Mouse (Mus musculus) heart, embryonic 11.5 days (tissue): ENCODE measurements at regions not wholly inside any gene's neighbourhood (a gene's known extent, or its start where the extent isn't known, plus 50 kb on each side); places are given as distances from the start of the nearest gene placed in this dataset.

Experiments
- ATAC-seq: fragments of 200-750 bp; cut with Nextera tagmentation; replicated peaks from 2 replicates; pipeline ENCODE4 v1.8.0; 2017; ENCODE audit warnings: moderate library complexity; ENCODE audit not compliant: insufficient number of reproducible peaks, low FRiP score, low TSS enrichment
- H3K27ac ChIP-seq: fragments of 300-500 bp; sonication (generic); 2 replicates; pipeline ENCODE4 v1.5.1; 2014; ENCODE audit warnings: mild to moderate bottlenecking, low read depth, low read length
- H3K27me3 ChIP-seq: fragments of 300-500 bp; sonication (generic); 2 replicates; pipeline ENCODE4 v1.6.1; 2014; ENCODE audit warnings: mild to moderate bottlenecking, low read length, mixed read lengths; ENCODE audit not compliant: control insufficient read depth, insufficient read depth
- H3K36me3 ChIP-seq: fragments of 300-500 bp; sonication (generic); 2 replicates; pipeline ENCODE4 v1.6.1; 2014; ENCODE audit warnings: mild to moderate bottlenecking, low read length, moderate library complexity, mixed read lengths; ENCODE audit not compliant: control insufficient read depth, insufficient read depth
- H3K4me1 ChIP-seq: fragments of 300-500 bp; sonication (generic); 2 replicates; pipeline ENCODE4 v1.6.1; 2014; ENCODE audit warnings: low read length; ENCODE audit not compliant: control insufficient read depth, insufficient read depth
- H3K4me2 ChIP-seq: fragments of 300-500 bp; sonication (generic); 2 replicates; pipeline ENCODE4 v1.6.1; 2014; ENCODE audit warnings: mild to moderate bottlenecking, moderate library complexity
- H3K4me3 ChIP-seq: fragments of 300-500 bp; sonication (generic); 2 replicates; pipeline ENCODE4 v1.5.1; 2014; ENCODE audit warnings: low read depth, low read length
- H3K9ac ChIP-seq: fragments of 300-500 bp; sonication (generic); 2 replicates; pipeline ENCODE4 v1.6.1; 2014; ENCODE audit warnings: mild to moderate bottlenecking, low read depth, low read length, moderate library complexity
- H3K9me3 ChIP-seq: fragments of 300-500 bp; sonication (generic); replicated peaks from 2 replicates; pipeline ENCODE4 v1.6.1; 2016; ENCODE audit warnings: low read length; ENCODE audit not compliant: control insufficient read depth
- WGBS: fragments of 180-500 bp; shearing (Covaris S2); extraction: QIAGEN DNeasy Blood & Tissue Kit; methylation state at CpG from one replicate; pipeline ENCODE4 v1.1.7; 2014; ENCODE audit not compliant: insufficient replicate concordance; 5-methylcytosine and 5-hydroxymethylcytosine counted together

- Histone ChIP-seq H3K4me1 (peaks cover 31% of the 10 kb centered on the region), H3K27me3 (peaks cover 4% of the 10 kb centered on the region; the same call in 1 of the 2 replicates), H3K36me3 (no peaks in the 10 kb centered on the region), H3K9me3 (no peaks in the 10 kb centered on the region), H3K4me2 (no peak overlapping the region), H3K9ac (no peak overlapping the region), H3K27ac (no peak overlapping the region), H3K4me3 (no peak overlapping the region)
- WGBS: 73% methylated on average over 6 of the region's 6 CpGs
- ATAC-seq: no peak
Measured at GRCm38 (mm10) chr12:12177264-12178043, 84.5 kb upstream of the Fam49a start.

GRCm38 (mm10) chr12:12178391-12178790 is 83.5 kb upstream of the Fam49a start:
- Histone ChIP-seq H3K9ac (no peak overlapping the region), H3K27ac (no peak overlapping the region), H3K27me3 (peaks cover 4% of the 10 kb centered on the region; the same call in 1 of the 2 replicates), H3K4me1 (peaks cover 31% of the 10 kb centered on the region), H3K36me3 (no peaks in the 10 kb centered on the region), H3K9me3 (no peaks in the 10 kb centered on the region), H3K4me3 (no peak overlapping the region), H3K4me2 (no peak overlapping the region)
- ATAC-seq: no peak
- WGBS: 53% methylated on average over 2 of the region's 2 CpGs

GRCm38 (mm10) chr12:12179292-12179865 is 82.6 kb upstream of the Fam49a start:
- Histone ChIP-seq H3K27ac (peak overlapping the region; percentile 73), H3K9me3 (no peaks in the 10 kb centered on the region), H3K36me3 (no peaks in the 10 kb centered on the region), H3K4me1 (peaks cover 31% of the 10 kb centered on the region), H3K4me2 (no peak overlapping the region; the same call in 1 of the 2 replicates), H3K4me3 (no peak overlapping the region), H3K9ac (0 out of 2 replicates have a peak overlapping the region, but pooled peaks have one; percentile 10), H3K27me3 (peaks cover 4% of the 10 kb centered on the region; the same call in 1 of the 2 replicates)
- WGBS: 21% methylated on average over 10 of the region's 10 CpGs
- peak; percentile 72 for ATAC-seq

GRCm38 (mm10) chr12:12180986-12181385 is 81.0 kb upstream of the Fam49a start:
- no peak for ATAC-seq
- H3K4me2 ChIP-seq: no peak overlapping the region
- H3K9ac ChIP-seq: no peak overlapping the region
- WGBS: 28% methylated on average over 1 of the region's 1 CpGs
- H3K9me3 ChIP-seq: no peaks in the 10 kb centered on the region
- H3K27ac ChIP-seq: peak overlapping the region; percentile 10; the same call in 1 of the 2 replicates
- peaks cover 31% of the 10 kb centered on the region for H3K4me1 ChIP-seq
- H3K36me3 ChIP-seq: no peaks in the 10 kb centered on the region
- H3K27me3 ChIP-seq: no peaks in the 10 kb centered on the region
- no peak overlapping the region for H3K4me3 ChIP-seq

- Histone ChIP-seq H3K4me1 (peaks cover 29% of the 10 kb centered on the region), H3K9me3 (no peaks in the 10 kb centered on the region), H3K4me2 (no peak overlapping the region), H3K27me3 (no peaks in the 10 kb centered on the region), H3K36me3 (no peaks in the 10 kb centered on the region), H3K4me3 (no peak overlapping the region), H3K9ac (no peak overlapping the region), H3K27ac (no peak overlapping the region)
- ATAC-seq: no peak
- 65% methylated on average over 4 of the region's 4 CpGs for WGBS
Measured at GRCm38 (mm10) chr12:12181686-12182085, 80.3 kb upstream of the Fam49a start.

GRCm38 (mm10) chr12:12186353-12186752 is 75.6 kb upstream of the Fam49a start:
- no peak overlapping the region for H3K9ac ChIP-seq
- no peak for ATAC-seq

GRCm38 (mm10) chr12:12195066-12195465 is 66.9 kb upstream of the Fam49a start:
- H3K9ac ChIP-seq: no peak overlapping the region
- no peaks in the 10 kb centered on the region for H3K36me3 ChIP-seq
- no peaks in the 10 kb centered on the region for H3K4me1 ChIP-seq
- no peaks in the 10 kb centered on the region for H3K9me3 ChIP-seq
- no peak overlapping the region for H3K27ac ChIP-seq
- no peak for ATAC-seq
- no peak overlapping the region for H3K4me3 ChIP-seq
- H3K27me3 ChIP-seq: no peaks in the 10 kb centered on the region
- no peak overlapping the region for H3K4me2 ChIP-seq
- 73% methylated on average over 1 of the region's 1 CpGs for WGBS

More at GRCm38 (mm10) chr12:12186353-12186752, 75.6 kb upstream of the Fam49a start:
- Histone ChIP-seq H3K4me1 (0 out of 2 replicates have a peak, but pooled peaks cover under 1% of the 10 kb centered on the region), H3K4me3 (no peak overlapping the region), H3K27me3 (no peaks in the 10 kb centered on the region), H3K36me3 (no peaks in the 10 kb centered on the region), H3K4me2 (no peak overlapping the region), H3K9me3 (no peaks in the 10 kb centered on the region), H3K27ac (no peak overlapping the region)
- 78% methylated on average over 2 of the region's 2 CpGs for WGBS

- H3K9ac ChIP-seq: no peak overlapping the region
- no peaks in the 10 kb centered on the region for H3K4me1 ChIP-seq
- no peaks in the 10 kb centered on the region for H3K27me3 ChIP-seq
- no peak overlapping the region for H3K27ac ChIP-seq
- no peaks in the 10 kb centered on the region for H3K36me3 ChIP-seq
- H3K9me3 ChIP-seq: no peaks in the 10 kb centered on the region
- no peak overlapping the region for H3K4me2 ChIP-seq
- no peak for ATAC-seq
- WGBS: 82% methylated on average over 3 of the region's 3 CpGs
- H3K4me3 ChIP-seq: no peak overlapping the region
Measured at GRCm38 (mm10) chr12:12196627-12197026, 65.3 kb upstream of the Fam49a start.
